Mouse (Mus musculus): Measurements from ENCODE around the gene Cel. TPM values are rescaled to one million over a fixed set of nuclear protein-coding genes. Genes with fewer than 3 reads are reported as not detected.

Cel gene
- polyA plus RNA-seq, 1 experiment from 2014 or later = not detected

DNA sequence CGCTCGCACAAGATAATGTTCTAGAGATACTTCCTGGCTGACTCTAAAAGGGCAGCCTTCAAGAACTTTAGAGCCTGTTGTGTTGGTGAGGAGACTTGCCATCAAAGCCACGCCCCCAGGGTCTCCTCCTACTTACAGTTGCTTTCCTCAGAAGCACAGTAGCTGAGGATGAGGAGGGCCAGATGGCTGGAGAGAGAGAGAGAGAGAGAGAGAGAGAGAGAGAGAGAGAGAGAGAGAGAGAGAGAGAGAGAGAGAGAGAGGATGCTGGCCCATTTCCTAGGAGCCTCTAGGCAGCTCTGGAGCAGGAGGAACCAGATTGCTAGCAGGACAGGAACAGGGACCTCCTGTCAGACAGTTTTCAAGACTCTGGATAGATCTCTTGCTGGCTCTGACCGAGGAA, 27.0 kb downstream of the Cel start:
- no peak for ATAC-seq (ENCODE audit: low FRiP score, low TSS enrichment)
- Histone ChIP-seq H3K4me3 (ENCODE audit: low read length) (no peak overlapping the region), H3K27me3 (ENCODE audit: control insufficient read depth, insufficient read depth, low read length) (no peaks in the 10 kb centered on the region), H3K4me1 (ENCODE audit: control insufficient read depth, insufficient read depth, low read length) (peaks cover 49% of the 10 kb centered on the region), H3K27ac (ENCODE audit: low read depth, low read length) (no peak overlapping the region), H3K36me3 (ENCODE audit: control insufficient read depth, insufficient read depth, low read length) (no peaks in the 10 kb centered on the region; the same call in 1 of the 2 replicates), H3K4me2 (replicated peaks; ENCODE audit: low read depth, low read length) (no peak overlapping the region), H3K9me3 (ENCODE audit: control insufficient read depth, low read length) (no peaks in the 10 kb centered on the region), H3K9ac (ENCODE audit: low read depth, low read length) (no peak overlapping the region)
- WGBS = 53% methylated on average over 4 of the region's 4 CpGs

DNA sequence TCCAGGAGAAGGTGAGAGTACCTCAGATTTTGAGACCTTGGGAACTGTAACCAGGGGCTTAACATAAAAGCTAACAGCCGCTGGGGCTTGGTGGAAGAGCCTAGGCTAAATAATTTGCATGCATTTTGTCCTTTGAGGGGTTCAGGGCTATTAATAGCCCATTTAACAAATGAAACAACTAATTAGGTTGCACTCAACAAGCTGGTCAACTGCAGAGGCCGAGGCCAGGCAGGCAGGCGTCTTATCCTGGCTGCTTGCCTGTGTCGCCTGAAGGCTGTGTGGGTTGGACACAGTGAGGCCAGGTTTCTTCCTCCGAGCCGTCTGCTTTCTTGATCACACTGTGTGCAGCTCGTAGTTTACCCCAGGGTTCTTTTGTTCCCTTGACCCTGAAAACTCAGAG, 27.6 kb downstream of the Cel start:
- 44% methylated on average over 7 of the region's 7 CpGs for WGBS

DNA sequence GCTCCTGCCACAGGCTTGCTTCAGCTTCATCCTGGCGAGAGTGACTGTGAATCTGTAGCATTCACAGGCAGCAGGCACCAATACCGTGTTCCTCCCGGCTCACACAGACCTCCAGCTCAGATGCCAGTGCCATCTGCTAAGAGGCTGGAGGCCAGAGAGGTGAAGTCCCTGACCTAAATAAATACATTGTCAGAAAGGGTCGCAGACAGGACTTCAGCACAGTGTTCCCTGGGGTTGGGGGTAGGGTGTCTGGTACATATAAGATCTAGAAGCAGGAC, 28.0 kb downstream of the Cel start:
- no peaks in the 10 kb centered on the region for H3K36me3 ChIP-seq (ENCODE audit: control insufficient read depth, insufficient read depth, low read length)
- H3K9ac ChIP-seq (ENCODE audit: low read depth, low read length) = no peak overlapping the region
- H3K27ac ChIP-seq (ENCODE audit: low read depth, low read length) = peak overlapping the region; percentile 52; the same call in 1 of the 2 replicates
- H3K4me3 ChIP-seq (ENCODE audit: low read length) = peak overlapping the region; percentile 8; the same call in 1 of the 2 replicates
- H3K9me3 ChIP-seq (ENCODE audit: control insufficient read depth, low read length) = no peaks in the 10 kb centered on the region
- peaks cover 57% of the 10 kb centered on the region for H3K4me1 ChIP-seq (ENCODE audit: control insufficient read depth, insufficient read depth, low read length)
- peak overlapping the region; percentile 84; the same call in 1 of the 2 replicates for H3K4me2 ChIP-seq (replicated peaks; ENCODE audit: low read depth, low read length)
- 30% methylated on average over 4 of the region's 4 CpGs for WGBS
- ATAC-seq (ENCODE audit: low FRiP score, low TSS enrichment) = no peak
- H3K27me3 ChIP-seq (ENCODE audit: control insufficient read depth, insufficient read depth, low read length) = no peaks in the 10 kb centered on the region

More for the DNA sequence above, 27.6 kb downstream of the Cel start:
- Histone ChIP-seq H3K4me3 (ENCODE audit: low read length) (no peak overlapping the region), H3K9ac (ENCODE audit: low read depth, low read length) (no peak overlapping the region), H3K27ac (ENCODE audit: low read depth, low read length) (no peak overlapping the region), H3K4me2 (replicated peaks; ENCODE audit: low read depth, low read length) (peak overlapping the region; percentile 84; the same call in 1 of the 2 replicates), H3K9me3 (ENCODE audit: control insufficient read depth, low read length) (no peaks in the 10 kb centered on the region), H3K27me3 (ENCODE audit: control insufficient read depth, insufficient read depth, low read length) (no peaks in the 10 kb centered on the region), H3K36me3 (ENCODE audit: control insufficient read depth, insufficient read depth, low read length) (no peaks in the 10 kb centered on the region), H3K4me1 (ENCODE audit: control insufficient read depth, insufficient read depth, low read length) (peaks cover 52% of the 10 kb centered on the region)
- no peak for ATAC-seq (ENCODE audit: low FRiP score, low TSS enrichment)

DNA sequence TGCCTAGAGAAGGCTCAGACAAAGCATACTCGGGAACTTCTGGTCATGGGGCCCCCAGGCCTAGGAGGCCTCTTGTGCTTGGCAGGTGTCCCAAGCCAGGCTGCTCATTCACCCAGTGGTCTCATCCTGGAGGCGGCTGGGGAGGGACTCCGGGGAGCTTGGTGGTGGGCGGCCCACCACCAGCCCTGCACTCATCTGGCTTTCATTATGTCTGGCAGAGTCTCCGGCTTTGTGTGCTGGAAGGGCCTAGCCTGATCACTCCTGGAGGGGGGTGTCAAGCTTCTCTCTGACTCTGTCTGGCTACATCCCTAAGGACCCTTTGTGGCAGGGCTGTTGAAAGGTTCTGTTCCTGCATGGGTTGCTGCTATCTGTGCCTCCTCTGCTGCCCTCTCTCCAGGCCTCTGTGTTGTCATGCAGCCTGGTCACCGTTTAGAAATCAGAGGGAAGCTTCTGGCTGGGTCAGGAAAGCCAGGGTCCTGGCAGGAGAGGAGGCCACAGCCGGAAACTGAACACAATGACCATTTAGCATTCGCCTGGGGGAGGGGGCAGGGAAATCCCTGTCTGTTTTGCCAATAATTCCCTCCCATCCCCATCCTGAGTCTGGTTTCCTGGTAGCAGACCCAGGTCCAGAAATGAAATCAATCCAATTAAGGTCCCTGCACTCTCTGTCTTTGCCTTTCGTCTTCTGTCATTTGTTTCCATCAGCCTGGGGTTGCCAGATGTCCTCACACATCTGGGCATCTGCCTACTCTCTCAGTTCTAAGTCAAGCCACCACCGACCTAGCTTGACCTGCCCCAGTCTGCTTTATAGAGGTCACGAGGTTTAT, 28.6 kb downstream of the Cel start:
- no peak for ATAC-seq (ENCODE audit: low FRiP score, low TSS enrichment)
- H3K4me1 ChIP-seq (ENCODE audit: control insufficient read depth, insufficient read depth, low read length) = peaks cover 60% of the 10 kb centered on the region
- peak overlapping the region; percentile 52 for H3K27ac ChIP-seq (ENCODE audit: low read depth, low read length)
- peak overlapping the region; percentile 65; the same call in 1 of the 2 replicates for H3K4me3 ChIP-seq (ENCODE audit: low read length)
- H3K4me2 ChIP-seq (replicated peaks; ENCODE audit: low read depth, low read length) = peak overlapping the region; percentile 84
- H3K27me3 ChIP-seq (ENCODE audit: control insufficient read depth, insufficient read depth, low read length) = no peaks in the 10 kb centered on the region
- H3K36me3 ChIP-seq (ENCODE audit: control insufficient read depth, insufficient read depth, low read length) = no peaks in the 10 kb centered on the region
- H3K9ac ChIP-seq (ENCODE audit: low read depth, low read length) = peak overlapping the region; percentile 74; the same call in 1 of the 2 replicates
- H3K9me3 ChIP-seq (ENCODE audit: control insufficient read depth, low read length) = no peaks in the 10 kb centered on the region
- WGBS = 44% methylated on average over 11 of the region's 11 CpGs

DNA sequence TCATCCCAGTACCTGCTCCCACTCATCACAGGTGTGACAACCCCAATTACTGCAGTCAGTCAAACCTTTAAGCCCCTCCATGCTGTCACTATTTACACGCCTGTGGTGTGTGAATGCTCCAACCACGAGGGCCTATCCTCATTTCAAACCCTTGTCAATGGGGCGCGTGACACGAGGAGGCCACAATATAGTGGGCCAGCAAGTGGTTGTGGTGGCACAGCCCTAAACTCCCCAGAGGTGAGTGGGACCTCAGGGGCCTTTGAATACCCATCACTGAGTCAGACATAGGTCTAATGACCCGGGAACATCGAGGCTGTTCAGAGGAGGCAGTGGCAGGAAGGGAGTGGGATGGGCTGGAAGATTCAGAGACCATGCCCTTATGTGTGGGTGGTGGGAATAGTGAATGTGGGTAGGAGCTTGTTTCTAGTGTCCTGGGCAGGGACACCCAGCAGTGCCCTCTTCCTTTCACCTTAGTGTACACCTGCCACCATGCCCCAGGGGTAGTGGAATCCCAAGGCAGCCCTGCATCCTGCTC, 29.2 kb downstream of the Cel start:
- 64% methylated on average over 7 of the region's 7 CpGs for WGBS
- Histone ChIP-seq H3K9me3 (ENCODE audit: control insufficient read depth, low read length) (no peaks in the 10 kb centered on the region), H3K9ac (ENCODE audit: low read depth, low read length) (peak overlapping the region; percentile 74; the same call in 1 of the 2 replicates), H3K4me2 (replicated peaks; ENCODE audit: low read depth, low read length) (peak overlapping the region; percentile 84), H3K27me3 (ENCODE audit: control insufficient read depth, insufficient read depth, low read length) (no peaks in the 10 kb centered on the region), H3K4me3 (ENCODE audit: low read length) (peak overlapping the region; percentile 65), H3K4me1 (ENCODE audit: control insufficient read depth, insufficient read depth, low read length) (peaks cover 56% of the 10 kb centered on the region), H3K27ac (ENCODE audit: low read depth, low read length) (peak overlapping the region; percentile 62), H3K36me3 (ENCODE audit: control insufficient read depth, insufficient read depth, low read length) (no peaks in the 10 kb centered on the region)
- no peak for ATAC-seq (ENCODE audit: low FRiP score, low TSS enrichment)

DNA sequence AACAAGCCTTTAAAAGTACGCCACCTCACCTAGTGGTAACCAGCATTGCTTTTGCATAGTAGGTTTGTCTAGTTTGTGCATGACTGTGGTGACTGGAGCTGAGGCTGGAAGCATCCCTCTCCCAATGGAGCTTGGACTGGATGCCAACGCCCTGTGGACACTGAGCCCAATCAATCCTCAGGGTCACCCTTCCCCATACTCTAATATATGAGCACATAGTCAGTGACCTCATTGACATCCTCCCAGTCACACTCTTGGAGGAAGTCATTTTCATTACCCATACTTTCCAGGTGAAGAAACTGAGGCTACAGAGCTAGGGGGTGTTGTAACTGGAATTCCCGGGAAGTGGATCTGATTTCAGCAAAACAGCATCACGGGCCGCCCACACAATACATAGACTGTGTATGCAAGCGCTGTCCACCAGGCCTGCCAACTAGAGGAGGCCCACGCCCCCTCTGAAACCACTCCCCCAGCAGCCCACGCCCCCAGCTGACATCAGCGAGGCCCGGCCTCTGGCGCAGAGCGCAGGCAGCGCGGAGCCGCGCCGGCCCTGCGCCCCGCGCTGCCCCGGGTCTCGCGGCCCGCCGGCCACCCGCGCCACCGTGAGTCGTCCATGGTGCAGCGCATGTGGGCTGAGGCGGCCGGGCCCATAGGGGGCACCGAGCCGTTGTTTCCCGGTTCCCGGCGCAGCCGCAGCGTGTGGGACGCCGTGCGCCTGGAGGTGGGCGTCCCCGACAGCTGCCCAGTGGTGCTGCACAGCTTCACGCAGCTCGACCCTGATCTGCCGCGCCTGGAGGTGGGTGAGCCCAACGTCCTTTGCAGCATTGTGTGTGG, 30.0 kb downstream of the Cel start:
- peak overlapping the region; percentile 65 for H3K4me3 ChIP-seq (ENCODE audit: low read length)
- H3K27me3 ChIP-seq (ENCODE audit: control insufficient read depth, insufficient read depth, low read length) = no peaks in the 10 kb centered on the region
- H3K4me2 ChIP-seq (replicated peaks; ENCODE audit: low read depth, low read length) = peak overlapping the region; percentile 84
- no peaks in the 10 kb centered on the region for H3K36me3 ChIP-seq (ENCODE audit: control insufficient read depth, insufficient read depth, low read length)
- WGBS = 2% methylated on average over 49 of the region's 49 CpGs
- no peaks in the 10 kb centered on the region for H3K9me3 ChIP-seq (ENCODE audit: control insufficient read depth, low read length)
- peak overlapping the region; percentile 74 for H3K9ac ChIP-seq (ENCODE audit: low read depth, low read length)
- H3K27ac ChIP-seq (ENCODE audit: low read depth, low read length) = peak overlapping the region; percentile 62
- peak; percentile 90 for ATAC-seq (ENCODE audit: low FRiP score, low TSS enrichment)
- H3K4me1 ChIP-seq (ENCODE audit: control insufficient read depth, insufficient read depth, low read length) = peaks cover 51% of the 10 kb centered on the region

DNA sequence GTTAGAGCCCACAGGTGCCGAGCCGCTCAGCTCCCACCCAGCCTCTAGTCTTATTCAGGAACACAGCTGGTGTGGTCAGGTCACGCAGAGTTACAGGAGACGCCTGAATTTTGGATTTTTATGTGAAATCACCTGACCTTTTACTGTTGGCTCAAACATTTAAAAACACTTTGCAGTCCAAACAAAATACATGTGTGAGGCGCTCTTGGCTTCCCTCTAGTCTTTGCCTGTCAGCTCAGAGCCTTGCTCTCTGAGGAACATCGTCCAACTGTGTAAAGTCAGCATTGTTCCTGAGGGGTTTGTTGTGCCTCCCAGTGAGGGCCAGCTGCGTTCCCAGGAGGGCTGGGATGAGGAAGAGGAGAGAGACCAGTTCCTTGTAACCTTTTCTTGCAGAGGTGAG, 32.9 kb downstream of the Cel start:
- no peaks in the 10 kb centered on the region for H3K9me3 ChIP-seq (ENCODE audit: control insufficient read depth, low read length)
- no peak overlapping the region for H3K4me3 ChIP-seq (ENCODE audit: low read length)
- H3K9ac ChIP-seq (ENCODE audit: low read depth, low read length) = no peak overlapping the region
- no peaks in the 10 kb centered on the region for H3K36me3 ChIP-seq (ENCODE audit: control insufficient read depth, insufficient read depth, low read length)
- H3K4me1 ChIP-seq (ENCODE audit: control insufficient read depth, insufficient read depth, low read length) = peaks cover 54% of the 10 kb centered on the region
- 54% methylated on average over 7 of the region's 7 CpGs for WGBS
- no peak overlapping the region for H3K4me2 ChIP-seq (replicated peaks; ENCODE audit: low read depth, low read length)
- H3K27me3 ChIP-seq (ENCODE audit: control insufficient read depth, insufficient read depth, low read length) = no peaks in the 10 kb centered on the region
- H3K27ac ChIP-seq (ENCODE audit: low read depth, low read length) = peak overlapping the region; percentile 1; the same call in 1 of the 2 replicates
- no peak for ATAC-seq (ENCODE audit: low FRiP score, low TSS enrichment)

DNA sequence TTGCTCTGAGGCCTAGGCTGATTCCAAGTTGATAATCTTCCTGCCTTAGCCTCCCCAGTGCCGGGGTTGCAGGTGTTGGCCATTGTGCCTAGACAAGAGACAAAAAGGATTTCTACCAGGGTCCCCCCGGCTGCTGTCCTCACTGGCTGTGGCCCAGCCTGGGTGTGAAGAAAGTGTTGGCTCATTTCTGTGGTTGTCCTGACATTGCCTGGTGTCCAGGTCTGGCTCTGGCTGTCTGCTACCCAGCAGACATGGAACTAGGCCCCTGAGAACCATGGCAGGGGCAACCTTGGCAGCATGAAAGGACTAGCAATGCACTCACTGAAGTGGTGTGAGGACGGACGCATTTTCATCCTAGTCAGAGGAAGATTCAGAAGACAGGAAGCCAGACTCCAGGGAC, 33.3 kb downstream of the Cel start:
- 79% methylated on average over 4 of the region's 4 CpGs for WGBS
- H3K9ac ChIP-seq (ENCODE audit: low read depth, low read length) = no peak overlapping the region
- H3K27me3 ChIP-seq (ENCODE audit: control insufficient read depth, insufficient read depth, low read length) = no peaks in the 10 kb centered on the region
- peaks cover 55% of the 10 kb centered on the region for H3K4me1 ChIP-seq (ENCODE audit: control insufficient read depth, insufficient read depth, low read length)
- no peaks in the 10 kb centered on the region for H3K36me3 ChIP-seq (ENCODE audit: control insufficient read depth, insufficient read depth, low read length)
- ATAC-seq (ENCODE audit: low FRiP score, low TSS enrichment) = no peak
- no peak overlapping the region for H3K4me2 ChIP-seq (replicated peaks; ENCODE audit: low read depth, low read length)
- no peak overlapping the region for H3K4me3 ChIP-seq (ENCODE audit: low read length)
- no peak overlapping the region for H3K27ac ChIP-seq (ENCODE audit: low read depth, low read length)
- no peaks in the 10 kb centered on the region for H3K9me3 ChIP-seq (ENCODE audit: control insufficient read depth, low read length)
